Mouse (Mus musculus) cerebellum, adult 2 months (tissue): ENCODE data around the gene Mctp1.
"Not testable (repeated sequence)": the region's sequence is repeated elsewhere in the genome, so short reads cannot be mapped to it uniquely, and the experiment has no call there.

Experiments used
- CTCF ChIP-seq: fragments of 200-500 bp; IDR thresholded peaks from 2 replicates; pipeline ENCODE4 v1.5.1; 2011; ENCODE audit warnings: low read depth, mild to moderate bottlenecking, control low read depth, low read length, moderate library complexity, borderline replicate concordance; ENCODE audit not compliant: insufficient read depth
- POLR2A ChIP-seq: fragments of 200-500 bp; IDR thresholded peaks from 2 replicates; pipeline ENCODE4 v1.6.1; 2011; ENCODE audit warnings: low read length, control low read depth, borderline replicate concordance; ENCODE audit not compliant: insufficient read depth

DNA sequence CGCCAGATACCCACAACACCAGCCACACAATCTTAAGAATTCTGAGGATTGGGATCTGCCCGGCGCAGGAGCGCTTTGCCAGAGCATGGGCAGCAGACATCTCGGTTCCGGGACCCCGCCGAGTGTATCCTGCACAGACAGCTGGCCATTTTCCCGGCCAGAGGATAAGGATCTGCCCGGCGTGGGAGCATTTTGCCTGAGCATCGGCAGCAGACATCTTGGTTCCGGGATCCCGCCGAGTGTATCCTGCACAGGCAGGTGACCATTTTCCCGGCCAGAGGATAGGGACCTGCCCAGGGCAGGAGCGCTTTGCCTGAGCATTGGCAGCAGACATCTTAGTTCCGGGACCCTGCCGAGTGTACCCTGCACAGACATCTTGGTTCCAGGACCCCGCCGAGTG, 38.4 kb upstream of the Mctp1 start:
- TF ChIP-seq CTCF, POLR2A: not testable (repeated sequence)
